Mouse (Mus musculus): ENCODE measurements around the gene Gars. TPM values are rescaled to one million over a fixed set of nuclear protein-coding genes. Genes with fewer than 3 reads are reported as not detected.

The Gars gene
- polyA plus RNA-seq, 1 experiment from 2014 or later: 189 TPM

DNA sequence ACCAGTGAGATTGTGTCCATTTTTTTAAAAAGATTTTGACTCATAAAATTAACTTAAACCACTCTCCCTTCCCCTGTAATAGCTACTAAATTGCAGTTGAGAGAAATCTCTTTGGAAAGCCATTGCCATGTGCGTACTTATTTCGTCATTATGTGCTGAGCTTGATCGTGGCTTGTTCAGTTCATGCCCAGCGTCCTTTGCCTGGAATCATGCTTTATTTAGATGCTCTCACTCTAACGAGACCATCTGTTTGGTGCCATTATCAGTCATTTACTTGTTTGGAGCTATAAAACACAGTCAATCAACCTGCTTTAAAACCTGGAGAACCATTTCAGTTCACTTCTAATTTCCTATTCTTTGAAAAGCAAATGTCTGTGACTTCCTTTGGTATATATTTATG, 24.4 kb downstream of the Gars start:
- no peak overlapping the region for H3K9ac ChIP-seq
- no peak for ATAC-seq (ENCODE audit: insufficient number of reproducible peaks, low FRiP score)
- 91% methylated on average over 5 of the region's 5 CpGs for WGBS
- no peaks in the 10 kb centered on the region for H3K9me3 ChIP-seq (replicated peaks)
- no peak overlapping the region for H3K4me3 ChIP-seq
- no peaks in the 10 kb centered on the region for H3K27me3 ChIP-seq (replicated peaks)
- H3K27ac ChIP-seq (ENCODE audit: poor library complexity, severe bottlenecking): no peak overlapping the region
- H3K36me3 ChIP-seq: peaks cover 86% of the 10 kb centered on the region
- no peaks in the 10 kb centered on the region for H3K4me1 ChIP-seq (replicated peaks)
- H3K4me2 ChIP-seq: no peak overlapping the region

- H3K4me1 ChIP-seq (replicated peaks): no peaks in the 10 kb centered on the region
- H3K9ac ChIP-seq: no peak overlapping the region
- no peak overlapping the region for H3K4me2 ChIP-seq
- 77% methylated on average over 9 of the region's 9 CpGs for WGBS
- no peak for ATAC-seq (ENCODE audit: insufficient number of reproducible peaks, low FRiP score)
- H3K36me3 ChIP-seq: peaks cover 89% of the 10 kb centered on the region
- no peak overlapping the region for H3K27ac ChIP-seq (ENCODE audit: poor library complexity, severe bottlenecking)
- H3K27me3 ChIP-seq (replicated peaks): no peaks in the 10 kb centered on the region
- H3K9me3 ChIP-seq (replicated peaks): no peaks in the 10 kb centered on the region
- no peak overlapping the region for H3K4me3 ChIP-seq
Measured at GRCm38 (mm10) chr6:55063793-55064476, 26.1 kb downstream of the Gars start.

- no peak overlapping the region for H3K4me2 ChIP-seq
- no peak overlapping the region for H3K4me3 ChIP-seq
- H3K4me1 ChIP-seq (replicated peaks): no peaks in the 10 kb centered on the region
- ATAC-seq (ENCODE audit: insufficient number of reproducible peaks, low FRiP score): no peak
- no peak overlapping the region for H3K9ac ChIP-seq
- H3K36me3 ChIP-seq: peaks cover 88% of the 10 kb centered on the region
- H3K27me3 ChIP-seq (replicated peaks): no peaks in the 10 kb centered on the region
- H3K9me3 ChIP-seq (replicated peaks): no peaks in the 10 kb centered on the region
- WGBS: 73% methylated on average over 7 of the region's 7 CpGs
- H3K27ac ChIP-seq (ENCODE audit: poor library complexity, severe bottlenecking): no peak overlapping the region
Measured at GRCm38 (mm10) chr6:55064477-55064827, 26.6 kb downstream of the Gars start.

GRCm38 (mm10) chr6:55065903-55066302, 28.1 kb downstream of the Gars start:
- no peaks in the 10 kb centered on the region for H3K9me3 ChIP-seq (replicated peaks)
- H3K4me1 ChIP-seq (replicated peaks): no peaks in the 10 kb centered on the region
- H3K36me3 ChIP-seq: peaks cover 80% of the 10 kb centered on the region
- no peak for ATAC-seq (ENCODE audit: insufficient number of reproducible peaks, low FRiP score)
- WGBS: 90% methylated on average over 2 of the region's 2 CpGs
- H3K4me2 ChIP-seq: no peak overlapping the region
- no peak overlapping the region for H3K27ac ChIP-seq (ENCODE audit: poor library complexity, severe bottlenecking)
- no peaks in the 10 kb centered on the region for H3K27me3 ChIP-seq (replicated peaks)
- H3K4me3 ChIP-seq: no peak overlapping the region
- no peak overlapping the region for H3K9ac ChIP-seq

DNA sequence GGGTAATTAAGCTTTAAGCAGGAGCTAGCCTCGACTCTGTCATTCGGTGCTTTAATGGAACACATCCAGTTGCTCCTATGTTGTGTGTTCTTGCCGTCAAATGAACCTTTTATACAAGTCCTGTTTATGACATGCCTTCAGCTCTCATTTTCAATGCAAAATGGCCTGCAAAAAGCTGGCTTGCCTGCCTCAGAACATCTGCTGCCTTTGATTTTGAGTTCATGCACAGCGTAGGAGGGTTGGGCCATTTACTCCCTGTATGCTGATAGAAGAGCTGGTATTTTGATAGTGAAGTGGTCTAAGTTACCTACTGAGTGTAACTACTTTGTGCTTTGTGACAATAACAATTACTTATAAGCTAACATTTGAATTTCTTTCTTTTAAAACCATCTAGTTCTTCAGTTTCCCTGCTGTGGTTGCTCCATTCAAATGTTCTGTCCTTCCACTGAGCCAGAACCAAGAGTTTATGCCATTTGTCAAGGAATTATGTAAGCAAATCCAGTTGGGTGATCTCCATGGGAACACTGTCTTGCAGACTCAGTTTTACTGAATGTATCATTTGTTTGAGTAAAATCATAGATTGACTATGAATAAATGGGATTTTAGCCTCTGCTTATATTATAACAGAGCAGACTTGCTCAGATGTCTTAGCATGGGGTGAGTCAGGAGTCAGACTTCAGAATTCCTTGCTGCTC, 38.9 kb downstream of the Gars start:
- Histone ChIP-seq H3K4me3 (no peak overlapping the region), H3K9ac (no peak overlapping the region), H3K27ac (ENCODE audit: poor library complexity, severe bottlenecking) (no peak overlapping the region), H3K36me3 (peaks cover 85% of the 10 kb centered on the region), H3K4me1 (replicated peaks) (no peaks in the 10 kb centered on the region), H3K9me3 (replicated peaks) (no peaks in the 10 kb centered on the region), H3K27me3 (replicated peaks) (no peaks in the 10 kb centered on the region), H3K4me2 (no peak overlapping the region)
- WGBS: 91% methylated on average over 4 of the region's 4 CpGs
- no peak for ATAC-seq (ENCODE audit: insufficient number of reproducible peaks, low FRiP score)

DNA sequence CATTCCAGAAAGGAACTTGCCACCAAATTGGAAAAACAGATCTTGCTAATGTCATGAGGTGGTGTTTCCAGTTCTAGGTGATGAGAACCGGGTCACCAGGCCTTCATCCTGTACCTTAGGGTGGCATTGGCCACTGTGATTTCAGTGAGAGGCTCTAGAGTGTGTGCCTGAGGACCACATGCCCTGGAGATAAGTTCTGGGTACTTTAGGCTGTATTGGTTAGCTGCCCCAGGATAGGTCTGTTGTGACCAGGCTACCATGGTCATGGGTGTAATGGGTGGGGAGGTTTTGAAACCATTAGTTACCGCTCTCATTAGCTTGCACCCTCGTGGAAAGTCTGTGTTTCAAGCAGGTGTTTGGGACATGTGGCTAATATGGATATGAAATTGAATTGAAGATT, 43.6 kb downstream of the Gars start:
- no peaks in the 10 kb centered on the region for H3K27me3 ChIP-seq (replicated peaks)
- ATAC-seq (ENCODE audit: insufficient number of reproducible peaks, low FRiP score): no peak
- no peak overlapping the region for H3K4me2 ChIP-seq
- H3K9ac ChIP-seq: no peak overlapping the region
- no peaks in the 10 kb centered on the region for H3K9me3 ChIP-seq (replicated peaks)
- H3K4me1 ChIP-seq (replicated peaks): 0 out of 2 replicates have a peak, but pooled peaks cover 3% of the 10 kb centered on the region
- H3K4me3 ChIP-seq: no peak overlapping the region
- H3K27ac ChIP-seq (ENCODE audit: poor library complexity, severe bottlenecking): no peak overlapping the region
- peaks cover 49% of the 10 kb centered on the region for H3K36me3 ChIP-seq
- WGBS: 92% methylated on average over 3 of the region's 3 CpGs

DNA sequence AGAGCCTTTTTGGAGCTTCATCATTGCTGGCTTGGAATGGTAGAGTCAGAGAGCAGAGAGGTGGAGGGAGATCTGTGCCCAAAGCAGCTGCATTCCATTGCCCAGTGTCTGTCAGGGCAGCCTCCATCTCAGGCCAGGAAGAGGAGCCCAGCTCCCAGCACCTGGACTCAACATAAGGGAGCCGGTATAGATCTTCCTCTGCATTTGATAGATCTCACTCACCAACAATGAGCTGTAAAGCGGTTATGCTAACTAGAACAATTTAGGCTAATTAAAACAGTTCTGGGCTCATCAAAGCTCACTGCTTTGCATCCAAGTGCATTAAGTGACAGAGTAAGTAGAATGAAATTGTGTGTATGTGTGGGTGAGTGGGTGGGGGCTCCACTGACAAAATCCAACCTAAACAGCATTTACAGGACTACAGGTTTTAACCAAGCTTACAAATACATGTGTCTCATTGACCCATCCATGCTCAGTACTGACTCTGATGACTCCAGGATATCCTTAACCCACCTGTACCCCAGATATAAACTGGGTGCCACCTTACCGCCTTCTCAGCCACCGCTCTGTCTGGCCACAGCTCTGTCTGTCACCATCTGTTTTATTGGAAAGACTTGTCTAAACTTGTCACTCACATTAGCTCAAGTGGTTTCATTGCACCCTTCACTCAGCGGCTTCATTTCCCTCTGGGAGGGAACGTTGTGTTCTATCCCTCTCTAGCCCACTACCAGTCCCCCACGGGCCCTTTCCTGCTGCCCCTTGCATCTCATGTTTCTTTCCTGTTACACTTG, 44.6 kb downstream of the Gars start:
- Histone ChIP-seq H3K9ac (no peak overlapping the region), H3K27ac (ENCODE audit: poor library complexity, severe bottlenecking) (no peak overlapping the region), H3K9me3 (replicated peaks) (no peaks in the 10 kb centered on the region), H3K27me3 (replicated peaks) (no peaks in the 10 kb centered on the region), H3K36me3 (peaks cover 38% of the 10 kb centered on the region), H3K4me1 (replicated peaks) (0 out of 2 replicates have a peak, but pooled peaks cover 3% of the 10 kb centered on the region), H3K4me3 (no peak overlapping the region), H3K4me2 (no peak overlapping the region)
- ATAC-seq (ENCODE audit: insufficient number of reproducible peaks, low FRiP score): no peak
- WGBS: 61% methylated on average over 7 of the region's 7 CpGs

DNA sequence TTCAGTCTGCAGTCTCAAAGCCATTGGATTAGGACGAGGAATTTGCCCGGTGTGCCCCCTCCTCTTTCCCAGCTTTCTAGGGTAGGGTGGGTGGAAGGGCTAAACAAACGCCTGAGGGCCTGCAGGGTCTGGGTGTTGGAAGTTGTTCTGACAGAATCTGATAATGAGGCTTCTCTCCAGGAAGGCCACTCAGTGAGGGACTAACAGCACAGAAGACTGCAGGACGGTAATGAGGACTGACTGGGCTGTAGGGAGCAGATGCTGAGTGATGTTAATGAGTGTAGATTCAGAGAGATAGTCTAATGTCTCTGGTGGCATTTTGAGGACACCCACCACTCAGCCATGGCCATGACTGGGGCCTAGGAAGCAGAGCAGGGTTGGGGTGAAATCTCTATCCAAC, 49.5 kb downstream of the Gars start:
- no peak for ATAC-seq (ENCODE audit: insufficient number of reproducible peaks, low FRiP score)
- no peak overlapping the region for H3K4me2 ChIP-seq

GRCm38 (mm10) chr6:55090639-55091038, 52.8 kb downstream of the Gars start:
- H3K36me3 ChIP-seq: no peaks in the 10 kb centered on the region
- H3K27ac ChIP-seq (ENCODE audit: poor library complexity, severe bottlenecking): no peak overlapping the region
- 34% methylated on average over 4 of the region's 4 CpGs for WGBS
- no peak overlapping the region for H3K4me2 ChIP-seq
- 0 out of 2 replicates have a peak, but pooled peaks cover 7% of the 10 kb centered on the region for H3K27me3 ChIP-seq (replicated peaks)
- H3K4me1 ChIP-seq (replicated peaks): no peaks in the 10 kb centered on the region
- no peak overlapping the region for H3K9ac ChIP-seq
- no peak overlapping the region for H3K4me3 ChIP-seq
- no peak for ATAC-seq (ENCODE audit: insufficient number of reproducible peaks, low FRiP score)
- H3K9me3 ChIP-seq (replicated peaks): no peaks in the 10 kb centered on the region

More for the DNA sequence above, 49.5 kb downstream of the Gars start:
- WGBS: 14% methylated on average over 4 of the region's 4 CpGs
- Histone ChIP-seq H3K27me3 (replicated peaks) (0 out of 2 replicates have a peak, but pooled peaks cover 7% of the 10 kb centered on the region), H3K4me3 (no peak overlapping the region), H3K27ac (ENCODE audit: poor library complexity, severe bottlenecking) (no peak overlapping the region), H3K4me1 (replicated peaks) (0 out of 2 replicates have a peak, but pooled peaks cover 3% of the 10 kb centered on the region), H3K9ac (no peak overlapping the region), H3K9me3 (replicated peaks) (no peaks in the 10 kb centered on the region), H3K36me3 (no peaks in the 10 kb centered on the region)

DNA sequence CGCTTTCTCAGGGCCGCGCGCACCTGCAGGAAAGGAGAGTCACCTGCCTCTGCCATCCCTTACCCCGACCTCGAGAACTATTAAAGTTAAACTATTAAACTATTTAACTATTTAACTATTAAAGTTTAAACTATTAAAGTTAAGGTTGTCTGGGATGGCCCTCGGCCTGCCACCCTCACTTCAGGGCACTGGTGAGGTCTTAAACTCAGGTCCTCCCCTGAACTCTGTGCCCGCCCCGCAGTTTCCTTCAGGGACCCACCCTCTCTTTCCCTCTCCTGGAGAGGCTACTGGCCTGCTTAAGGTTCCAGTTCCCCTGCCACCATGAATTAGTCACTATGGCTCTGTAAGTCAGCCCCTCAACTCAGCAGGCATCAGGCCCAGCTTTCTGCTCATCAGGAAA, 53.6 kb downstream of the Gars start:
- Histone ChIP-seq H3K9me3 (replicated peaks) (no peaks in the 10 kb centered on the region), H3K4me2 (no peak overlapping the region), H3K9ac (no peak overlapping the region), H3K36me3 (no peaks in the 10 kb centered on the region), H3K27me3 (replicated peaks) (0 out of 2 replicates have a peak, but pooled peaks cover 11% of the 10 kb centered on the region), H3K4me1 (replicated peaks) (no peaks in the 10 kb centered on the region), H3K4me3 (no peak overlapping the region), H3K27ac (ENCODE audit: poor library complexity, severe bottlenecking) (no peak overlapping the region)
- no peak for ATAC-seq (ENCODE audit: insufficient number of reproducible peaks, low FRiP score)
- 82% methylated on average over 9 of the region's 9 CpGs for WGBS
